Mouse (Mus musculus): ENCODE measurements around the gene Adcy5. TPM values are rescaled to one million over a fixed set of nuclear protein-coding genes. Genes with fewer than 3 reads are reported as not detected.
A peak's percentile ranks its signal among the peaks of the same experiment; 100 is the strongest.

The Adcy5 gene
- total and polyA plus RNA-seq, 2 experiments: 0.46 to 1.6 TPM

DNA sequence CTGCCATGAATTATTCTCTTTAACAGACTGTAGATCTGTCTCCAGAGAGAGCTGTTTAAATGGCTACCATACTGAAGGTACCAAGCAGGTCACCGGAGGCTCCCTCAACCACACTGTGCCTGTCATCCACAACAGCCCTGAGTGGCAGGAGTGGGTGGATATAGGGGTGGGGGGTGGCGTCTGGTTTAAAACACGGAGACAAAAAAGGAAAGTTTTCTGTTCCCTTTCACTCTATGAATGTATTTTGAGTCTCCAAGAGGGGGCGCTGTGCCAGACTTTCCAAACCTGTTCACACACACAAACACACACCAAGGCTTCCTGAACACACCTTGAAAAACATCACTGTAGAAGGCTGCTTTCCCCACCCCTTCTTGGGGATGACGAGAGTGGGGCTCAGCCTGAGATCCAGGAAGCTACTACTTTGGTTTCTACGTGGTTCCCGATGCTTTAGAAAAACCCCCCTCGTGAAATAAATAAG is 43.5 kb upstream of the Adcy5 start:
- Histone ChIP-seq H3K4me3 (ENCODE audit: insufficient read depth, low read depth, low read length) (no peak overlapping the region), H3K27ac (replicated peaks; ENCODE audit: insufficient read depth, low read depth, low read length) (no peak overlapping the region), H3K27me3 (ENCODE audit: control insufficient read depth, insufficient read depth, low read length) (no peaks in the 10 kb centered on the region), H3K79me2 (ENCODE audit: control insufficient read depth, insufficient read depth, low read length) (no peaks in the 10 kb centered on the region), H3K9ac (ENCODE audit: low read depth, low read length) (no peak overlapping the region), H3K36me3 (ENCODE audit: control insufficient read depth, insufficient read depth, low read length) (peaks cover 11% of the 10 kb centered on the region), H3K4me1 (ENCODE audit: control insufficient read depth, insufficient read depth, low read length) (no peaks in the 10 kb centered on the region)
- WGBS: 74% methylated on average over 8 of the region's 8 CpGs
- TF ChIP-seq CTCF (IDR thresholded peaks at IDR 0.05; ENCODE audit: low read depth, low read length) (0 out of 2 replicates have a peak, but pooled peaks have one; percentile 9), POLR2A (IDR thresholded peaks at IDR 0.05; ENCODE audit: extremely low read depth, insufficient read depth, low read length) (no peak)
- no peak for DNase-seq (ENCODE audit: extremely low read depth, low read depth, low spot score)

DNA sequence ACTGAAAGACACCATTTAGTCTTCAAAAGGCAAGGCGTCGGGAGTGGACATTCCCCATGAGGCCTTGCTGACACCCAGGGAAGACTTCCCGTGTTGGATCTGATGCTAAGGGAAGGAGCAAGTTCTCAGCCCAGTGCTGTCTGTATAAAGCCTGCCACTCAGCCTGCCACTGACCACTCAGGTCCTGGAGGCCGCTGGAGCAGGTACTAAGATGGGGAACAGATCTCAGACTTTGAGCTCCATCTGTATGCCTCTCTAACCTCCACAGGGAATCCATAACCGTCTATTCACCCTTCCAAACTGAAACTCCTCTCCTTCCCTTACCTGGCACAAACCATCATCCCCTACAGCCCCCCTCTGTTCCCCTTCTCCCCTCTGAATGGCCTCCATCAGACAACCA is 41.2 kb upstream of the Adcy5 start:
- no peak for TF ChIP-seq CTCF (IDR thresholded peaks at IDR 0.05; ENCODE audit: low read depth, low read length)
- TF ChIP-seq POLR2A (IDR thresholded peaks at IDR 0.05; ENCODE audit: extremely low read depth, insufficient read depth, low read length): no peak
- H3K4me3 ChIP-seq (ENCODE audit: insufficient read depth, low read depth, low read length): no peak overlapping the region
- H3K79me2 ChIP-seq (ENCODE audit: control insufficient read depth, insufficient read depth, low read length): no peaks in the 10 kb centered on the region
- no peaks in the 10 kb centered on the region for H3K27me3 ChIP-seq (ENCODE audit: control insufficient read depth, insufficient read depth, low read length)
- no peak overlapping the region for H3K9ac ChIP-seq (ENCODE audit: low read depth, low read length)
- H3K27ac ChIP-seq (replicated peaks; ENCODE audit: insufficient read depth, low read depth, low read length): no peak overlapping the region
- WGBS: 88% methylated on average over 5 of the region's 5 CpGs
- no peak for DNase-seq (ENCODE audit: extremely low read depth, low read depth, low spot score)
- no peaks in the 10 kb centered on the region for H3K4me1 ChIP-seq (ENCODE audit: control insufficient read depth, insufficient read depth, low read length)
- no peaks in the 10 kb centered on the region for H3K36me3 ChIP-seq (ENCODE audit: control insufficient read depth, insufficient read depth, low read length)

DNA sequence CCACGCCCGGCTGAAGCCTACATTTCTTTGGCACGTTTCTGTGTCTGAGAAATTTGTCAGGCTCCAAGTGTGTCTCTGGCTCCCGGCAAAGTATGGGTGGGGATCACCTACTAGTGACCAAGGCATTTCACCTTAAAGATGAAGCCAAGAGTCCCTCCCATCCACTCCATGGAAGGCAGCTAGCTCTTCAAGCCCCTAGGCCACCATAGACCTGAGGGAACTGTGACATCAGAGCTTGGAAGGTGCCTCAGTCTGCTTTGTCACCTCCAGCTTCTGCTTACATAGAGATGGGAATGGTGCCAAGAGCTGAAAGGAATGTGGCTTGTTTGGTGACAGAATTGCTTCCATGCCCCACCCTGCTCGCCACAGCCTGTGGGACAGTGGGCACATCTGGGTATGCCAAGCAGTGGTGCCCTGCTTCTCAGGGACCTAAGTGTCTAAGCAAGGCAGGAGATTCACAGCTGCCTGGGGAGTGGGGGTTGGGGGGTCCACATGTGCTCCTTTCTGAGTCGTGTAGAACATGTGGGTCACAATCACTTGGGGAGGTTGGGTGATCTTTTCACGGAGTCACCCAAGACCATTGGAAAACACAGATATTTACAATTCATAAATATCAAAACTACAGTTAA is 38.2 kb upstream of the Adcy5 start:
- Histone ChIP-seq H3K79me2 (ENCODE audit: control insufficient read depth, insufficient read depth, low read length) (no peaks in the 10 kb centered on the region), H3K4me3 (ENCODE audit: insufficient read depth, low read depth, low read length) (no peak overlapping the region), H3K27ac (replicated peaks; ENCODE audit: insufficient read depth, low read depth, low read length) (no peak overlapping the region), H3K27me3 (ENCODE audit: control insufficient read depth, insufficient read depth, low read length) (no peaks in the 10 kb centered on the region), H3K4me1 (ENCODE audit: control insufficient read depth, insufficient read depth, low read length) (no peaks in the 10 kb centered on the region), H3K36me3 (ENCODE audit: control insufficient read depth, insufficient read depth, low read length) (no peaks in the 10 kb centered on the region), H3K9ac (ENCODE audit: low read depth, low read length) (no peak overlapping the region)
- TF ChIP-seq CTCF (IDR thresholded peaks at IDR 0.05; ENCODE audit: low read depth, low read length): no peak
- TF ChIP-seq POLR2A (IDR thresholded peaks at IDR 0.05; ENCODE audit: extremely low read depth, insufficient read depth, low read length): no peak
- WGBS: 87% methylated on average over 7 of the region's 7 CpGs
- no peak for DNase-seq (ENCODE audit: extremely low read depth, low read depth, low spot score)

GRCm38 (mm10) chr16:35117436-35117835 is 37.2 kb upstream of the Adcy5 start:
- H3K36me3 ChIP-seq (ENCODE audit: control insufficient read depth, insufficient read depth, low read length): no peaks in the 10 kb centered on the region
- DNase-seq (ENCODE audit: extremely low read depth, low read depth, low spot score): no peak
- H3K79me2 ChIP-seq (ENCODE audit: control insufficient read depth, insufficient read depth, low read length): no peaks in the 10 kb centered on the region
- TF ChIP-seq POLR2A (IDR thresholded peaks at IDR 0.05; ENCODE audit: extremely low read depth, insufficient read depth, low read length): no peak
- no peak for TF ChIP-seq CTCF (IDR thresholded peaks at IDR 0.05; ENCODE audit: low read depth, low read length)
- no peaks in the 10 kb centered on the region for H3K27me3 ChIP-seq (ENCODE audit: control insufficient read depth, insufficient read depth, low read length)
- no peaks in the 10 kb centered on the region for H3K4me1 ChIP-seq (ENCODE audit: control insufficient read depth, insufficient read depth, low read length)
- 76% methylated on average over 7 of the region's 7 CpGs for WGBS
- H3K4me3 ChIP-seq (ENCODE audit: insufficient read depth, low read depth, low read length): no peak overlapping the region
- H3K9ac ChIP-seq (ENCODE audit: low read depth, low read length): no peak overlapping the region
- H3K27ac ChIP-seq (replicated peaks; ENCODE audit: insufficient read depth, low read depth, low read length): no peak overlapping the region

DNA sequence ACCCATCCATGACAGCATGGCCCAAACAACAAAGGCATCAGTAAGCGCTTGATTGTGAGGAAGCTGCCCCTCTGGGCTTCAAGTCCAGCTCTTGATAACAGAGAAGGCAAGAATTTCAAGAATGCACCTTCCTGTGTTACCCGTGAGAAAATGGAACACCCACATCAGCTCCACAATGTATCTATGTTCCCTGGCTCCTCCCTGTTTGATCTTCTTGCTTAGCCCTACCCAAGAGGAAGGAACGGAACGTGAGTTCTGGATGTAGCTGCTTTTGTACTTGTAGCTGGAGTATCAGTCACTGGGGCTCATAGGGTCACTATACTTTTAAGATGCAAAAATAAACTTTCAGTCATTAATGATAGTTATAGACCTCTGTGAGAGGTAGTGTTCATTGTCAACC is 34.1 kb upstream of the Adcy5 start:
- H3K27ac ChIP-seq (replicated peaks; ENCODE audit: insufficient read depth, low read depth, low read length): no peak overlapping the region

DNA sequence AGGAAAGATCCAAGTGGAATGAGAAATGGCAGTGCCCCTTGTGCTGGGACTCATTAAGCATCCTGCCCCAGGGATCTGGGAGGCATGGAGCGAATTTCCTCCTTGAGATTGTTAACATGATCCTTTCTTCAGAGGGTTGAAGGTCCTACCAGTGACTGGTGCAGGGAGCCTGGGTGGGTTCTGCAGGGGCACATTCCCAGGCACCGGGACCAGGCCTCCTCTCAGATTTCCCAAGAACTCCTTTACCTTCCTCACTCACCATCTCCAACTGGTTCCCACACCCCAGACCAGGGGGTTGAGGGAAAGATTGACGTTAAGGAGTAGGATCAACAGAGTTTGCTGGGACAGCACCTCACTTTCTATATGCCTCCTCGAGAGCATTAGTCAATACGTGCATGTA is 27.4 kb upstream of the Adcy5 start:
- Histone ChIP-seq H3K4me1 (ENCODE audit: control insufficient read depth, insufficient read depth, low read length) (no peaks in the 10 kb centered on the region), H3K79me2 (ENCODE audit: control insufficient read depth, insufficient read depth, low read length) (no peaks in the 10 kb centered on the region), H3K4me3 (ENCODE audit: insufficient read depth, low read depth, low read length) (no peak overlapping the region), H3K27ac (replicated peaks; ENCODE audit: insufficient read depth, low read depth, low read length) (no peak overlapping the region), H3K36me3 (ENCODE audit: control insufficient read depth, insufficient read depth, low read length) (no peaks in the 10 kb centered on the region), H3K9ac (ENCODE audit: low read depth, low read length) (no peak overlapping the region), H3K27me3 (ENCODE audit: control insufficient read depth, insufficient read depth, low read length) (no peaks in the 10 kb centered on the region)
- WGBS: 92% methylated on average over 5 of the region's 5 CpGs
- DNase-seq (ENCODE audit: extremely low read depth, low read depth, low spot score): no peak
- TF ChIP-seq POLR2A (IDR thresholded peaks at IDR 0.05; ENCODE audit: extremely low read depth, insufficient read depth, low read length): no peak
- TF ChIP-seq CTCF (IDR thresholded peaks at IDR 0.05; ENCODE audit: low read depth, low read length): no peak

More for the DNA sequence above, 34.1 kb upstream of the Adcy5 start:
- 66% methylated on average over 4 of the region's 4 CpGs for WGBS
- no peaks in the 10 kb centered on the region for H3K4me1 ChIP-seq (ENCODE audit: control insufficient read depth, insufficient read depth, low read length)
- no peaks in the 10 kb centered on the region for H3K27me3 ChIP-seq (ENCODE audit: control insufficient read depth, insufficient read depth, low read length)
- H3K4me3 ChIP-seq (ENCODE audit: insufficient read depth, low read depth, low read length): no peak overlapping the region
- H3K36me3 ChIP-seq (ENCODE audit: control insufficient read depth, insufficient read depth, low read length): no peaks in the 10 kb centered on the region
- H3K9ac ChIP-seq (ENCODE audit: low read depth, low read length): no peak overlapping the region
- no peak for DNase-seq (ENCODE audit: extremely low read depth, low read depth, low spot score)
- no peak for TF ChIP-seq POLR2A (IDR thresholded peaks at IDR 0.05; ENCODE audit: extremely low read depth, insufficient read depth, low read length)
- TF ChIP-seq CTCF (IDR thresholded peaks at IDR 0.05; ENCODE audit: low read depth, low read length): no peak
- no peaks in the 10 kb centered on the region for H3K79me2 ChIP-seq (ENCODE audit: control insufficient read depth, insufficient read depth, low read length)

Data from liver, adult 2 months (tissue).